Mouse (Mus musculus): ENCODE results near the gene Grip1.

Grip1 gene

GRCm38 (mm10) chr10:119842004-119842403 lies 388.4 kb downstream of the Grip1 start:
- no peak for DNase-seq

- DNase-seq, result no peak
These were observed 392.2 kb downstream of the Grip1 start for GRCm38 (mm10) chr10:119845705-119846410.

- no peak for DNase-seq
These were observed 398.0 kb downstream of the Grip1 start for GRCm38 (mm10) chr10:119851594-119851993.

GRCm38 (mm10) chr10:119852582-119853135 lies 399.0 kb downstream of the Grip1 start:
- no peak for DNase-seq

- no peak for DNase-seq
These were observed 414.1 kb downstream of the Grip1 start for GRCm38 (mm10) chr10:119867726-119868125.

GRCm38 (mm10) chr10:119868995-119869579 lies 415.5 kb downstream of the Grip1 start:
- DNase-seq, result no peak

GRCm38 (mm10) chr10:119876721-119877120 lies 423.1 kb downstream of the Grip1 start:
- no peak for DNase-seq

DNA sequence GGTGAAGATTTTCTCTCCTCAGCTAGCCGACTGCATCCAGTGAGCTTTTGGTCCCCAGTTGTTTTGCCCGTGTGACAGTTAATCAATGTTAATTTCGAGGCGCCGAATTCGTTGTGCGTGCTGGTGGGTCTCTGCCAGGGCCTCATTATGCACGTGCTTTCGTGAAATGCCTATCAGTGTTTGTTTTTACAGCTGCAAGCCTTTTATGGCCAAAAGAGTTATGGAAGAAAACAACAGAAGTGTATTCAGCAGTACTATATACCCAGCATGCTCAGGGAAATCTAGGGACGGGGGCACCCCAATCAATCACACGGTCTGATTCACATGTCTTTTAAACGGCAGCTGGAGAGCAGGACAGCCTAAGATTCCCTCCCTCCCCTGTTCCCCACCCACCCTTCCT lies 424.7 kb downstream of the Grip1 start:
- no peak for DNase-seq

DNA sequence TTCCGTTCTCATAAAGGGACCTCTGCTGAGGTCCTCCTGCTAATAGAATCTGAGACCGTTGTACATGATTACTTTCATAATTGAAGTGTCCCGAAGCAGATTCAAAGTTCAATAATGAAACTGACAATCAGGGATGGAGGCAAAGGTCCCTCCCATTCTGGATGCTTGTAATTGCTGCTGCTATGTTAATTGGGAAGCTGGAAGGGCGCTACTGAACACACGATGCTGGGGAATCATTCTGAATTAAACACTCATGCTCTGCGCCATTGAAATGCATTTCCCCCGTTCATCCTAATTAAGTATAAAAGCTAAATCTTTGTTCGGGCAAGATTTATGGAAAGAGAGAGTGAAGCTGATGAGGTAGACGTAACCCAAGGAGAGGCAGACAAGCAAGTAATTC lies 431.0 kb downstream of the Grip1 start:
- no peak for DNase-seq

GRCm38 (mm10) chr10:119885563-119885962 lies 431.9 kb downstream of the Grip1 start:
- DNase-seq, result no peak

- no peak for DNase-seq
These were observed 433.1 kb downstream of the Grip1 start for GRCm38 (mm10) chr10:119886681-119887080.

DNA sequence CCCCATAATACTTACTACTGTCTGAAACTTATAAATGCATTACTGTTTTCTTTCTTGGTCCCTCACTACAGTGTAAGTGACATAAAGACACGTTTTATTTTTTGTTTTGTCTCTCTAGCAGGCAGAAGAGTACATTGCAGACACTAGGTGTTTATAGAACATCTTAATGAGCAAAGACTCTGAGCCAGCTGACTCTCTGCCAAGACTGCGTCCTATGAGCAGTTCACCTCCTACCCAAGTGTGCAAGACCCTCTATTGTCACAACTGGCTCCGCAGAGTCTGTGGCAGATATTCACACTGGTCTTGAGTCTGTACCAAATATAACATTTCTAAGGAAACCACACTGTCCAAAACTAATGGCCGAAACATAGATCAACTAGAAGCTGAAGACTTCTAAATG lies 449.1 kb downstream of the Grip1 start:
- DNase-seq, result no peak

- no peak for DNase-seq
These were observed 453.2 kb downstream of the Grip1 start for GRCm38 (mm10) chr10:119906869-119907268.

DNA sequence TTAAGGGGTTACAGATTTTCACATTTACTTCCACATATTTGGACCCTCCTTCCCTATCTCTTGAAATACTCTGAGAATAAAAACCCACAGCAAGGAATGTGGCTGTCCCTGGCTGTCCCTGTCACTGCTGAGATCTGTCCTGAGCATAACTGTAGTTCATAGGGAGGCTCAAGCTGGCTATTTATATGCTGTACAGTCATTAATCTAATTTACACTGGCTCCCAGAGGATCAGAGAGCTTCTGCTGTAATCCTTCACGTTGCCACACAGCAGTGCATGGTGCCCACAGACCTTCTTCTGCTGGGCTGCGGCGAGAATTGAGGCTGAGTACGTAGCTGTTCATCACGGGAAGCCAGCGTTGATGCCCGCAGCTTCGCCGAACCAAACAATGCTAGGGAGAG lies 464.4 kb downstream of the Grip1 start:
- no peak for DNase-seq

- DNase-seq, result no peak
These were observed 474.3 kb downstream of the Grip1 start for GRCm38 (mm10) chr10:119927963-119928362.

DNA sequence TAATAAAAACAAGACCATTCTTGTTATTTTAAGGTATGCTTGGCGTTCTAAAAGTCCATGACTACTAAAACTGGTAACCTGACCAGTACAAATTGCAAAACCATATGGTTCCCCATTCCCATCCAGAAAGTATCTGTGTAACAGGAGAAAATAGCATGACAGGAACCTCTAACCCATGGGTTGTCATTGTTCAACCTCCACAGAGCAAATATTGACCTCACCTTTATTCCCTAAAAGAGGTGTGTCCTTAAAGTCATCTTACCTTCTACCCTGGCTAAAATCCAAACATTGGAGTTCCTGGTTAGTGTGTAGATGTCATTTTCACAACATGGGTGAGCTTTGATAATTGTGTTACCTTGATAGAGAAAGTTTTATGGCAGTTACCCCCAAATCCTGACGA lies 475.3 kb downstream of the Grip1 start:
- no peak for DNase-seq

- DNase-seq, result no peak
These were observed 479.2 kb downstream of the Grip1 start for GRCm38 (mm10) chr10:119932794-119933193.

DNA sequence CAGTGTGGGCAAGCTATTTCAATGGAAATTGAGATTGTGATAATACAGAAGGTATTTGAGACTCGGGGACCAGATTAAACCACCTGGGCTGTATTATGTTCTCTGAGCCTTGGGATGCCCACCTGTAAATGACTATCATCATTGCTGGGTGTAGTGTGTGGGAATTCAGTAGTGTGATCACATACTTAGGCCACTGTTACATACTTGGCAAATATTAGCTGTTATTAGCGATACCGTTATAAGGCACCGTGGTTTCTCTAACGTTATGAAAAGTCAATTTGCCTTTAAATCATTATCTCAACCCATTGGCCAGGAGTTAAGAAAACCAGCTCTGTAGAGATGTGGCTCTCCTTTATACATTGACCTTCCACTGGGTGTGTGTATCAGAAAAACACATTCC lies 479.7 kb downstream of the Grip1 start:
- DNase-seq, result no peak

GRCm38 (mm10) chr10:119935231-119935630 lies 481.6 kb downstream of the Grip1 start:
- no peak for DNase-seq

DNA sequence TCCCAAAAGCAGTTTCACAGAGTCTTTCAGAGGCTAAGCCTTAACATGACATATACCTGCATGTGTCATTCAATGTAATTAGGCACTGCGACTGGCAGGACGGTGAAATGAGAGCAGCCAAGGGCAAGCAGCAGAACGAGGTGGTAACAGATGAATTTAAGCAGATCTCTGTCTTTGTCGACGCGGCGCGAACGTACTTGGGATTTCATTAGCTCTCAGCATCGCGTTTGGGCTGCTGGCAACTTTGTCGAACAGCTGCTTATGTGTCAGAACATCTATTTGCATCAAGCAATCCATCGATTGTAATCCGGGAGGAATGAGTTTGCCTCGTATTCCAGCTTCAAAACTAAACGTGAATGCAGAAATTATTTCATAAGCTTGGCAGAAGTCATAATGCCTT lies 483.9 kb downstream of the Grip1 start:
- DNase-seq, result no peak

- DNase-seq, result no peak
These were observed 490.3 kb downstream of the Grip1 start for GRCm38 (mm10) chr10:119943906-119944305.

GRCm38 (mm10) chr10:119951460-119951859 lies 497.8 kb downstream of the Grip1 start:
- no peak for DNase-seq

DNA sequence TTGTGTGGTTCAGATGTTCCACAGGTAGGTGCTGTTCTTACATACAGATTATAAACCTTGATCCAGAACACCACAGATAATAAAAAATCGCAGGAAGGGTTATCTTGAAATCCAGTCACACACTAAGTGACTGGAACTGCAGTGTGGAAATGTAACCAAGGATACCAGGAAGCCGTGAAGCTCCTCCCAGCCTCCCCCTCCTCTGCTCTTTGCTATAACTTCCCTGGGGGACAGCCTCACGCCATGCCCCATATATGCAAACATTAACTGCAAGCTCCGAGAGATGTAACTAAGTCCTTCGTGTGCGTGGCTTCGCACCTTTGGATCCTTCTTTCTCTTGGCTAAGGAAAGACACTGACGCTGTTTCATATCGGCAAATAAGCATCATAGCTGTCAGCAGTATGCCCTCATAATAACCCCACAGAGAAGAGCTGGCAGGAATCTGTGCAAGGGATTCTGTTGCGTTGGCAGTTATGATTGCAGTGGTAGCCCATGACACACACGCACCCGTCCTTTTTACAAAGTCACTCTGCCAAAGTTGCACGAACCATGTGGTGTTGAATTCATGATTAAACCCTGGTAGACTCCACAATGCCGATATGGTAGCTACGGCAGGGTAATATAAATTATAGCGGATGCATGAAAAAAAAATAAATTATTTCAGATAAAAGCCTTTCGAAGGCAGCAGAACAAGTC lies 503.8 kb downstream of the Grip1 start:
- DNase-seq, result no peak

DNA sequence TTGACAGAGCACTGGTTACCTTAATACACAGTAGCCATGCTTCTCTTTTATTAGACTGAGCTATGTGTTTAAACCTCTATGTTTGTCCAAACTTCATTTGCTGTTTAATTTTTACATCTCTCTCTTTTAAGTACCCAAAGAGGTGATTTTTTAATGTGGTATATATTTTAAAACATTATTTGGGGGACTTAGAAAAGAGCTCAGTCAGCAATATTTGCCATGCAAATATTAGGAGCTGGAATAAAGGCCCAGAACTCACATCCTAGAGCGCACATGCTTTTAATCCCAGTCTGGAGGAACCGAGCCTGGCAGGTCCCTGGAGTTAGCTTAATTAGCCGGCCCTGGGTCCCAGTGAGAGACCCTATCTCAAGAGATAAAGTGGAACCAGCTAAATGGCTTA lies 507.3 kb downstream of the Grip1 start:
- no peak for DNase-seq

Measured in cerebellum, adult 18-20 months (tissue).